Mouse (Mus musculus) midbrain, postnatal 0 days (tissue): ENCODE measurements at regions not wholly inside any gene's neighbourhood (a gene's known extent, or its start where the extent isn't known, plus 50 kb on each side); places are given as distances from the start of the nearest gene placed in this dataset.

Experiments
- ATAC-seq: fragments of 200-750 bp; cut with Nextera tagmentation; 2 replicates; pipeline ENCODE4 v1.8.0; 2017; ENCODE audit warnings: moderate number of reproducible peaks, mild to moderate bottlenecking, moderate TSS enrichment, moderate library complexity; ENCODE audit not compliant: low FRiP score
- DNase-seq: peaks from one replicate; pipeline ENCODE4 v3.0.0-alpha.2; 2015; ENCODE audit warnings: low spot score
- H3K27ac ChIP-seq: fragments of 300-500 bp; sonication (generic); 2 replicates; pipeline ENCODE4 v1.5.1; 2014; ENCODE audit warnings: low read depth, mild to moderate bottlenecking, low read length, mixed read lengths
- H3K27me3 ChIP-seq: fragments of 300-500 bp; sonication (generic); 2 replicates; pipeline ENCODE4 v1.6.1; 2014; ENCODE audit warnings: low read length, control low read depth, mixed read lengths; ENCODE audit not compliant: insufficient read depth
- H3K36me3 ChIP-seq: fragments of 300-500 bp; sonication (generic); 2 replicates; pipeline ENCODE4 v1.6.1; 2014; ENCODE audit warnings: low read length, control low read depth, mixed read lengths; ENCODE audit not compliant: insufficient read depth
- H3K4me1 ChIP-seq: fragments of 300-500 bp; sonication (generic); 2 replicates; pipeline ENCODE4 v1.6.1; 2014; ENCODE audit warnings: mild to moderate bottlenecking, control low read depth, antibody characterized with exemption, low read length, mixed read lengths; ENCODE audit not compliant: insufficient read depth
- H3K4me2 ChIP-seq: fragments of 300-500 bp; sonication (generic); 2 replicates; pipeline ENCODE4 v1.6.1; 2014; ENCODE audit warnings: low read depth, mild to moderate bottlenecking, low read length, mixed read lengths; ENCODE audit not compliant: poor library complexity, severe bottlenecking
- H3K4me3 ChIP-seq: fragments of 300-500 bp; sonication (generic); 2 replicates; pipeline ENCODE4 v1.5.1; 2014; ENCODE audit warnings: low read depth, mild to moderate bottlenecking, low read length, moderate library complexity
- H3K9ac ChIP-seq: fragments of 300-500 bp; sonication (generic); replicated peaks from 2 replicates; pipeline ENCODE4 v1.6.1; 2014; ENCODE audit warnings: mild to moderate bottlenecking, low read length, moderate library complexity, mixed read lengths; ENCODE audit not compliant: poor library complexity, severe bottlenecking
- H3K9me3 ChIP-seq: fragments of 300-500 bp; sonication (generic); 2 replicates; pipeline ENCODE4 v1.6.1; 2016; ENCODE audit warnings: low read length, control low read depth
- CTCF ChIP-seq: IDR thresholded peaks from 2 replicates; pipeline ENCODE4 v1.5.1; 2016; ENCODE audit warnings: antibody characterized with exemption, mild to moderate bottlenecking
- WGBS: fragments of 180-500 bp; shearing (Covaris S2); extraction: QIAGEN DNeasy Blood & Tissue Kit; methylation state at CpG from one replicate; pipeline ENCODE4 v1.1.7; 2014; 5-methylcytosine and 5-hydroxymethylcytosine counted together

DNA sequence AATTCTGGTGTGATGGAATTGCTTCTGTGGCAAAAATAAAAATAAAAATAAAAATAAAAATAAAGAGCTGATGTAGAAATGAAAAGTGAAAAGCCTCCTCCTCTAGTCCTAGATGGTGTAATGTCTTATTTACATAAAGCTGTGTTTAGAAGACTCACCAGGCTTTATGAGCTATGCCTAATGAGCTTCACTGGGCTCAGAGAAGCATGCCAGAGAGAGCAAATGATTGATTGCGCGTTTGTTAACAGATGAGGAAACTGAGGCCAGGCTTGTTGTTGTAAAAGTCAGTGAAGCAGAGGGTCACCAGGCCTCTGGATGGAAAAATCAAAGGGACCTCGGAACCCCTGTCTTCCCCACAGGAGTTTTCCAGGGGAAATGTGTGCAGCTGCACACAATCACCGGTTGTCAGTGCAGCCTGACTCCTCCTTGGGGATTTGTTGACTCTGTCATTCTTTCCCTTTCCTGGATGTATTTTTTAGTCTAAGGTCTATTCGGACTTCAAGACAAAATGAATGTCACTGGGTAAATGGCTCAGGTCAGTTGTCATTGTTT, 213.8 kb downstream of the Stim2 start:
- DNase-seq (no peak), ATAC-seq (no peak)
- WGBS = 73% methylated on average over 5 of the region's 5 CpGs
- H3K4me3 ChIP-seq = no peak overlapping the region
- no peaks in the 10 kb centered on the region for H3K9me3 ChIP-seq
- H3K4me1 ChIP-seq = no peaks in the 10 kb centered on the region
- H3K36me3 ChIP-seq = no peaks in the 10 kb centered on the region
- H3K27me3 ChIP-seq = no peaks in the 10 kb centered on the region
- no peak for TF ChIP-seq CTCF
- no peak overlapping the region for H3K27ac ChIP-seq
- no peak overlapping the region for H3K9ac ChIP-seq
- H3K4me2 ChIP-seq = no peak overlapping the region

DNA sequence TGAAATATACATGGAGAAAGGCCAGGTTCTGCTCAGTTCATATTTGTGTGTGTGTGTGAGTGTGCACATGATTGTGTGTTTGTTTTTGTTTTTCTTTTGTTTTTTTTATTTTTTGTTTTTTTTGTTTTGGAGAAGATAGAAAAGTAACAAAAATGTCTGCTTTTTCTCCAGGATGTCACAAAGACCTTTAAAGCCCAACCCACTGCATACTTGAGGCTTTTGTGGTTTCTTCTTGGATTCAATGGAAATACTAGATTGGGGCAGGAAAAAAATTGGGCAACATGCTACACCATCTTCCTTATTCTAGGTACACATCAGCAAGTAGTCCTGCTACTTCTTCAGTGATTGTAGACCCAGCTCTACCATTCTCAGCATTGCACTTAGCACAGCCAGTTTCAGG, 226.7 kb downstream of the Stim2 start:
- H3K27ac ChIP-seq = no peak overlapping the region
- no peak overlapping the region for H3K4me2 ChIP-seq
- DNase-seq (no peak), ATAC-seq (no peak)
- H3K9ac ChIP-seq = no peak overlapping the region
- no peaks in the 10 kb centered on the region for H3K36me3 ChIP-seq
- H3K4me1 ChIP-seq = no peaks in the 10 kb centered on the region
- no peak for TF ChIP-seq CTCF
- H3K9me3 ChIP-seq = no peaks in the 10 kb centered on the region
- H3K27me3 ChIP-seq = no peaks in the 10 kb centered on the region
- H3K4me3 ChIP-seq = no peak overlapping the region

- Histone ChIP-seq H3K4me1 (no peaks in the 10 kb centered on the region), H3K9me3 (no peaks in the 10 kb centered on the region), H3K4me3 (no peak overlapping the region), H3K27ac (no peak overlapping the region), H3K27me3 (no peaks in the 10 kb centered on the region), H3K9ac (no peak overlapping the region), H3K4me2 (no peak overlapping the region), H3K36me3 (no peaks in the 10 kb centered on the region)
- 71% methylated on average over 1 of the region's 1 CpGs for WGBS
- TF ChIP-seq CTCF = no peak
- DNase-seq (no peak), ATAC-seq (no peak)
Observed at GRCm38 (mm10) chr5:54234580-54234979, 236.3 kb downstream of the Stim2 start.

DNA sequence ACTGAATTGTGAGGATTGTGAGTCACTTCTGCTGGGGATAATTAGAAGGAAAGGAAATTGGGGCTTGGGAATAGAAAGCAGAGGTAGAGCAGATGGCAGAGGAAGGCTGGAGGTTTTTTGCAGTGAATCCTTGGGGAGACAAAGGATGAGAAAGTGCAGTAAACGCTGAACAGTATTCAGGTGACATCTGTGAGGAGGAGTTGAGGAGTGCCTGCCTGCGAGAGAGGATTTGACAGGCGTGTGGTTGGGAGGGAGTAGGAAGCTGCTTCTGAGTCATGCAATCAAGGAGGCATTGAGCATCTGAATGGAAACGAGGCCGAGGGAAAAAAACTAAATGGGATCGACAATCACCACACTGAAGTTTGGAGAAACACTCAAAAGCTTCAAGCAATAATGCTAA, 236.9 kb downstream of the Stim2 start:
- Histone ChIP-seq H3K4me1 (no peaks in the 10 kb centered on the region), H3K27ac (no peak overlapping the region), H3K9ac (no peak overlapping the region), H3K4me2 (no peak overlapping the region), H3K4me3 (no peak overlapping the region), H3K9me3 (no peaks in the 10 kb centered on the region), H3K36me3 (no peaks in the 10 kb centered on the region), H3K27me3 (no peaks in the 10 kb centered on the region)
- DNase-seq (peak; percentile 19), ATAC-seq (no peak)
- TF ChIP-seq CTCF = no peak
- 51% methylated on average over 6 of the region's 6 CpGs for WGBS

GRCm38 (mm10) chr5:54237226-54237625, 238.9 kb downstream of the Stim2 start:
- no peak overlapping the region for H3K4me2 ChIP-seq
- H3K27ac ChIP-seq = no peak overlapping the region
- H3K36me3 ChIP-seq = no peaks in the 10 kb centered on the region
- no peaks in the 10 kb centered on the region for H3K27me3 ChIP-seq
- H3K9ac ChIP-seq = no peak overlapping the region
- no peak for TF ChIP-seq CTCF
- no peaks in the 10 kb centered on the region for H3K9me3 ChIP-seq
- DNase-seq = no peak
- 0 out of 2 replicates have a peak, but pooled peaks cover 2% of the 10 kb centered on the region for H3K4me1 ChIP-seq
- no peak overlapping the region for H3K4me3 ChIP-seq
- no peak for ATAC-seq
- 93% methylated on average over 2 of the region's 2 CpGs for WGBS

DNA sequence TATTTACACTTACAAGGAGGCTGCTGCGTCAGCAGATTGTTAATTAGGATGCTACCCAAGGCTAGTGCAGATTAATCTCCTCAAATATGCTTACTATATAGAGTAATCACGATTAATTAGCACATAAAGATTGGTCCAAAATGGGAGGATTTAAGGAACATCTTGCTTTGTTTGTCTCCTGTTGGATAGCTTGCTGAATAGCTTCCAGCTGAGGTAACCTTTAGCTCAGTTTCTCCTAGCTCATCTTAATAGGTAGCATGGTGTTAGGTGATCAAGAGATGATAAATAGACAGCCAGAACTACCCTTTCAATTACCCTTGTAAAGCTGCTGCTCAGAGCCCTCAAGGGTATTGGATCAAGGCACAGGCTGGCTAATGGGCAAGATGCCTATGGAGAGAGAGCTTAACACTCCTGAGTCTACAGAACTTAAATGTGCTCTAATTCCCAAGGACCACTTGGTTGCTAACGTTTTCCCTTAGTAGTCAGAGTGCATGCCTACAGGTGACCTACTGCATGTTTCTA, 240.4 kb downstream of the Stim2 start:
- ATAC-seq (no peak), DNase-seq (no peak)
- Histone ChIP-seq H3K4me3 (no peak overlapping the region), H3K4me2 (no peak overlapping the region), H3K9ac (no peak overlapping the region), H3K4me1 (0 out of 2 replicates have a peak, but pooled peaks cover 2% of the 10 kb centered on the region), H3K36me3 (no peaks in the 10 kb centered on the region), H3K27ac (no peak overlapping the region), H3K9me3 (no peaks in the 10 kb centered on the region), H3K27me3 (no peaks in the 10 kb centered on the region)
- WGBS = 60% methylated on average over 3 of the region's 3 CpGs
- TF ChIP-seq CTCF = no peak
